Mouse (Mus musculus) T-helper 17 cell (primary cell): ENCODE measurements at regions not wholly inside any gene's neighbourhood (a gene's known extent, or its start where the extent isn't known, plus 50 kb on each side); places are given as distances from the start of the nearest gene placed in this dataset.
"Not testable (repeated sequence)": the region's sequence is repeated elsewhere in the genome, so short reads cannot be mapped to it uniquely, and the experiment has no call there.

Experiments used
- in situ Hi-C, 2 experiments: fragments of 300-600 bp; cut with MboI, MseI; formaldehyde crosslinking; loops; 1 replicate in 1 of 2; 2 replicates in 1 of 2; pipeline ENCODE4 v1.15.1; 2025; ENCODE audit warnings: high pct_unique_total_duplicates in 2 of 2

DNA sequence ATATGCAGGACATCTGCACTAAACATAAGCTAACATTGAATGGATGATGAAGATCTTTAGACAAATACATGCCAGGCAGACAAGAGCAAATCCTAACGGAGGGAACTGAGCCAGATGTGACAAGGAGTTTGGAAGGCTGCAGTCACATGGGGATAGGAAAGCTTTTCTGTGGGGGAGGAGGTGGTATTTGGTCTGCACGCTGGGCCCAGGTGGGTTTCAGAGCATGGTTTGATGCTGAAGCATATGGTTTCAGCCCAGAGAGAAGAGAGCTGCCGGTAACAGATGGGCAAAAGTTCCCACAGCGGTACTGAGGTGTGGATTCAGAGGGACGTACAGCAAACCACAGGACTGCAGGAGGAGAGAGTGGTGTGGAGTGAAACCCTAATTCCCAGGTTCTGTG is 982.1 kb downstream of the 4930447A16Rik start:
- in situ Hi-C loops: loop anchor here (25.0 kb wide), 1 partner anchor 480 kb away; no protein-coding TSS in a partner anchor

- in situ Hi-C loops: loop anchor here (25.0 kb wide), 1 partner anchor 478 kb away; no protein-coding TSS in a partner anchor
Observed at GRCm38 (mm10) chr15:38409168-38409567, 983.8 kb downstream of the 4930447A16Rik start.

- in situ Hi-C loops: loop anchor here (25.0 kb wide), 1 partner anchor 477 kb away; no protein-coding TSS in a partner anchor
Observed at GRCm38 (mm10) chr15:38410462-38410861, 985.1 kb downstream of the 4930447A16Rik start.

- in situ Hi-C loops: loop anchor here (25.0 kb wide), 1 partner anchor 475 kb away; no protein-coding TSS in a partner anchor
Observed at GRCm38 (mm10) chr15:38412481-38412880, 987.1 kb downstream of the 4930447A16Rik start.

- in situ Hi-C loops: loop anchor here (25.0 kb wide), 1 partner anchor 474 kb away; no protein-coding TSS in a partner anchor
Observed at GRCm38 (mm10) chr15:38413329-38413728, 988.0 kb downstream of the 4930447A16Rik start.

GRCm38 (mm10) chr15:38414318-38415090 is 989.1 kb downstream of the 4930447A16Rik start:
- in situ Hi-C loops: loop anchor here (25.0 kb wide), 1 partner anchor 473 kb away; no protein-coding TSS in a partner anchor

- in situ Hi-C loops: loop anchor here (25.0 kb wide), 1 partner anchor 472 kb away; no protein-coding TSS in a partner anchor
Observed at GRCm38 (mm10) chr15:38415091-38415486, 989.7 kb downstream of the 4930447A16Rik start.

- in situ Hi-C loops: loop anchor here (5.0 to 25.0 kb wide), 2 partner anchors 107 to 468 kb away; no protein-coding TSS in a partner anchor
Observed at GRCm38 (mm10) chr15:38419621-38420020, 994.3 kb downstream of the 4930447A16Rik start.

GRCm38 (mm10) chr15:38420784-38421183 is 995.4 kb downstream of the 4930447A16Rik start:
- in situ Hi-C loops: loop anchor here (5.0 to 25.0 kb wide), 2 partner anchors 108 to 467 kb away; no protein-coding TSS in a partner anchor

DNA sequence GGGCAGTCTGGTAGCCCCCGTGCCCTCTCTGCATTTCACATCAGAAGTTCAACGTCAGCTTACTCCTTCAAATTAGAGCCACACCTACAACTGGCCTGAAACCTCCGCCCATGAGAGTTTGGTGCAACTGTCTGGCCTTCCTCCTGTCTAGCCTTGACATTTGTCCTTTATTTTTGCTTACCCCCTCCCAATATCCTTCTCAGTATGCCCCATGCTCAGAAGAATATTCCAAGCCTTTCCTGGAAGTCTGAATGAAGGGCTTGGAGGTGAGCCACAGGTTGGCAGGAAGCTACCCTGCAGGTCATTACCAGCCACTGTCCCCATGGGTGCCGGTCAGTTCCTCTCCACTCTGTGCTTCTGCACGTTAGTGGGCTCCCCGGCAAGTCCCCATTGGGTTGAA is 997.4 kb downstream of the 4930447A16Rik start:
- in situ Hi-C loops: loop anchor here (5.0 to 25.0 kb wide), 2 partner anchors 110 to 465 kb away; no protein-coding TSS in a partner anchor

DNA sequence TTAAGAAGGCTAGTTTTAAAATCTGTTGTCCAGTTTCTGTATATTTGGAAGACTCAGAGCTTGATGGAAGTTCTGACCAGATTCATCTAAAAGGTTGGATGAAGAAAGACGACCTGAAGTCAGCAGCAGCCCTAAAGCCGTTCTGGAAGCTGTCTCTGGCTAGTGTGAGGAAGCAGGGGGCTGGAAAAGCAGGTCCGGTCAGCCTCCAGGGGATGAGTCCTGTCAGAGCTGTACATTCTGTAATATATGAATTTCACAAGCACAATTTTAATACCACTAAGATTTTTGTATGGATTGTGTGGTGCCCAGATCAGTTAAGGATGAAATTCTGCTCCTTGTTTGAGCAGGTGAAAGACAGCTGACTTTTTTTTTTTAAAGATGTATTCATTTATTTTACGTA is 1000.2 kb downstream of the 4930447A16Rik start:
- in situ Hi-C loops: no loop called here

DNA sequence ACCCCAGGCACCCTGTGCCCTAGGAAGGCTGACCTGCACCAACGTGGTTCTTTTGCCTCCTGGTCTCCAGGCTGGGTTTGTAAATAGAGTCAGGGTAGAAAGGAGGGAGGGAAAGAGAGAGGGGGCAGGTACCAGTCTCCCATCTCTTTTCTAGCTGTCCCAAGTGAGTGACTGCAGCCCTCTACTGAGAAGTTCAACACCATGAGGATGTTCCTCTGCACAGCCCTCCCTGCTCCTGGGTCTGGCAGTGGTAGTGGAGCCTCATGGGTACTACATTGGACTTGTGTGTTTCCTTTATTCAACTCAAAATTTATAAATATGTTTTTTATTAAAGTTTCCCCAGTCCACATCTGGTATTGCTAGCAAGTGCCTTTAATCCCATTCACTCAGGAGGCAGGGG is 1002.6 kb downstream of the 4930447A16Rik start:
- in situ Hi-C loops: no loop called here

DNA sequence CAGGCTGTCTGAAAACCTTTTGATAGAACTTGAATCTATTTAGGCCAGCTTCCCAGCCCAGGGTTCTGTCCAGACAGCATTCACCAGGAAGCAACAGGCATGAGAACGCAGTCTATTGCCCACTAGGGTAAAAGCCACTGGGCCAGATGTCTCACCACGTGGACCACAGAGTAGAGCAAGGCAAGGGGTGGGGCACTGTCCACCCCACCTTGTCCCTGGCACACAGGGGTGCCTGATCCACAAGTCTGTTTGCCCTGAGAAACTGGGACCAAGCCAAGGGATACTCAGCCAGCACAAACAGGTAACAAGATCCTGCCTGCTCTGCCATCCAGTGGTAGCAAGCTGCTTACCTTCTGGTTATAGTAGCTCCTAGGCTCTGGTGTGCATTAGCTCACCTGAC is 1006.3 kb downstream of the 4930447A16Rik start:
- in situ Hi-C loops: no loop called here

GRCm38 (mm10) chr15:38433386-38433785 is 1008.0 kb downstream of the 4930447A16Rik start:
- in situ Hi-C loops: no loop called here

DNA sequence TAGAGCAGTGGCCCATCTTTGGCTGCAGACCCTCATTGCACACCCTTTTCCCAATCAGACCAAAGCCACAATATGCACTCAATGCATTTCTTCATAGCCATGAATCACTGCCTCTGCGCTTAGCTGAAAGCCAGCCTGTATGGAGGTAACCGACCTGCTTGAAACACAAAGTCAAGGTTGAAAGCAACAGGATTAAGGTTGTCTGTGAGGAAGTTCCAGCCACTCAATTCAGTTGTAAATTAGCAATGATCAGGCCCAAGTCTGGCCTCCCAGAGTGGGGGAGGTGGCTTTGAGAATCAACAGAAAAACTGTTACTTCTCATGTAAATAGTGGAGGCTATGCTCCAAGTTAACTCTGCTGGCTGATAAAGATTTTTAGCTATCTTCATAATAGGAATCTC is 1008.9 kb downstream of the 4930447A16Rik start:
- in situ Hi-C loops: not testable (repeated sequence)
